Mouse (Mus musculus) C2C12 (cell line): ENCODE data around the gene Cdc42bpg.

Experiments
- CEBPB ChIP-seq: IDR thresholded peaks from one replicate; pipeline ENCODE4 v1.6.1; 2011; ENCODE audit warnings: low read depth, mild to moderate bottlenecking, control low read depth, moderate library complexity
- CTCF ChIP-seq: IDR thresholded peaks from one replicate; pipeline ENCODE4 v1.5.1; 2011; ENCODE audit not compliant: control insufficient read depth, insufficient read depth, insufficient read length
- MAX ChIP-seq: IDR thresholded peaks from one replicate; pipeline ENCODE4 v1.6.1; 2011; ENCODE audit warnings: mild to moderate bottlenecking, control low read depth
- USF1 ChIP-seq: IDR thresholded peaks from one replicate; pipeline ENCODE4 v1.6.1; 2011; ENCODE audit warnings: low read depth, mild to moderate bottlenecking, control low read depth, moderate library complexity

DNA sequence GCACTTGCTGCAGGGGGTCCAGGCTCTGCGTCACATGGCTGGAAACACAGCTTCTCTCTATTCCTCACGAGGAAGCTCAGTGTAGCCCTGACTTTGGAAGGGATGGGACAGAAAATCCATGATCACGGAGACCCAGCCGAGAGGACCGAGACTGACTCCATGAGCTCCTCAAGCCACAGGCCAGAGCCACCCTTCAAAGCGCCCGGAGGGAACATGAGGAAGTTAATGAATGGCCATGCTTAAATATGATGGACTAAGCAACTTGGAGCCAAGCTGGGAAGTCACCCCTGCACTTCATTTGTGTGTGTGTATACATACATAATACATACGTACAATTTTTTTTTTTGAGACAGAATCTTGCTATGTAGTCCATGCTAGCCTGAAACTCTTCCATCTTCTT is 35.0 kb upstream of the Cdc42bpg start:
- no peak for TF ChIP-seq CTCF
- TF ChIP-seq USF1 = no peak
- no peak for TF ChIP-seq MAX
- no peak for TF ChIP-seq CEBPB
